Mouse (Mus musculus) limb, embryonic 10.5 days (tissue): ENCODE data around the gene Klhdc7a. TPM values are rescaled to one million over a fixed set of nuclear protein-coding genes. Genes with fewer than 3 reads are reported as not detected.
"Not testable (repeated sequence)": the region's sequence is repeated elsewhere in the genome, so short reads cannot be mapped to it uniquely, and the experiment has no call there.

Source experiments
- DNase-seq: peaks from one replicate; pipeline ENCODE4 v3.0.0-alpha.2; 2017; ENCODE audit warnings: low spot score
- H3K27ac ChIP-seq: fragments of 300-500 bp; sonication (generic); 2 replicates; pipeline ENCODE4 v1.5.1; 2016; ENCODE audit warnings: mild to moderate bottlenecking
- H3K27me3 ChIP-seq: fragments of 300-500 bp; sonication (generic); 2 replicates; pipeline ENCODE4 v1.6.1; 2016; ENCODE audit warnings: low read depth, mild to moderate bottlenecking; ENCODE audit not compliant: poor library complexity, severe bottlenecking
- H3K36me3 ChIP-seq: fragments of 300-500 bp; sonication (generic); 2 replicates; pipeline ENCODE4 v1.6.1; 2016; ENCODE audit warnings: mild to moderate bottlenecking, moderate library complexity
- H3K4me1 ChIP-seq: fragments of 300-500 bp; sonication (generic); 2 replicates; pipeline ENCODE4 v1.6.1; 2016
- H3K4me3 ChIP-seq: fragments of 300-500 bp; sonication (generic); 2 replicates; pipeline ENCODE4 v1.5.1; 2016; ENCODE audit warnings: mild to moderate bottlenecking, moderate library complexity
- H3K9me3 ChIP-seq: fragments of 300-500 bp; sonication (generic); replicated peaks from 2 replicates; pipeline ENCODE4 v1.6.1; 2016; ENCODE audit warnings: mild to moderate bottlenecking
- WGBS: fragments of 180-500 bp; shearing (Covaris S2); methylation state at CpG from one replicate; pipeline ENCODE4 v1.1.7; 2016; 5-methylcytosine and 5-hydroxymethylcytosine counted together
- polyA plus RNA-seq: library from polyadenylated mRNA; unstranded; fragments of >200 nt; fragmentation: Nextera tagmentation; extraction: Ambion mirVana; gene quantifications from 2 replicates; pipeline ENCODE4 v1.2.1, GENCODE M21; 2016

The Klhdc7a gene
- polyA plus RNA-seq, 1 experiment from 2014 or later = 0.11 TPM

DNA sequence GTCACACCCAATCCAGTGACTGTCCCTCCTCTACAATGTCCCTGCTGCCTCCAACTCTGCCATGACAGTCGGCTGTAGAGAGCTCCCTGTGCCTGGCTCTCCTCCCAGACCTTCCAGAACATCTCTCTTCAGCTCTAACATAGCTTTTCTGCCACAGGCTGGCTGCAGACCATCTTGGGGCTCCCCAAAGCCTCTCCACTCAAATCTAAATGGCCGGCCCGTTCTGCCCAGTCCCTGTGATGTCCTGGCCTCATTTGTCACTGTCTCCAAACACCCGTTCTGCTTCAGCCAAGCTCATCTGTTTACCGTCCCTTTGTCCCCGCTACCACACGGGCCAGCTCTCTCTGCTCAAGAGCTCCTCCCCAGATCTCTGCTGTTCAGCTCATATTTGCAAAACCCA lies 6.7 kb upstream of the Klhdc7a start:
- 21% methylated on average over 7 of the region's 7 CpGs for WGBS
- H3K27ac ChIP-seq = no peak overlapping the region
- no peaks in the 10 kb centered on the region for H3K9me3 ChIP-seq

DNA sequence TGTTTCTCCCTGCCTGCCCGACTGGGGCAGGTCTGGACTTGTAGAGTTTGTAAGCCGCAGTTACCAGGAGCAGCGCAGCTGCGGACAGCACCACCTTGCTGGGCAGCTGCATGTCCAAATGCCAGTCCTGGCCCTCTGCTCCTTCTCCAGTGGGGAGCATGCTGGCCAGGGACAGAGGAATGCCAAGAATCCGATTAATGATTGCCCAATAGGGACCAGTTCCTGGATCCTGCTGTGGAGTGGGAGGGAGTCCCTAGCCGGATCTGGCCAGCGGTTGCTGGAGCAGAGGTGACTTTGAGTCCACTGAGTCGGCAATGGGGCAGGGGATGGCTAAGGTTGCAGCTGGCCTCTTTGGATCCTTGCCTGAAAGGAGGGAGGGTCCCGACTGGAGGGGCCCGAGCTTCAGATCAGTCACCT lies 343 bp downstream of the Klhdc7a start:
- Histone ChIP-seq H3K9me3 (no peaks in the 10 kb centered on the region), H3K4me3 (no peak overlapping the region), H3K36me3 (no peaks in the 10 kb centered on the region), H3K27me3 (peaks cover 24% of the 10 kb centered on the region), H3K4me1 (peaks cover 20% of the 10 kb centered on the region), H3K27ac (peak overlapping the region; percentile 26; the same call in 1 of the 2 replicates)
- no peak for DNase-seq
- WGBS = 25% methylated on average over 10 of the region's 10 CpGs

More for the DNA sequence above, 6.7 kb upstream of the Klhdc7a start:
- H3K4me1 ChIP-seq = peaks cover 20% of the 10 kb centered on the region
- H3K36me3 ChIP-seq = no peaks in the 10 kb centered on the region
- no peak for DNase-seq
- H3K4me3 ChIP-seq = no peak overlapping the region
- H3K27me3 ChIP-seq = peaks cover 11% of the 10 kb centered on the region; the same call in 1 of the 2 replicates

DNA sequence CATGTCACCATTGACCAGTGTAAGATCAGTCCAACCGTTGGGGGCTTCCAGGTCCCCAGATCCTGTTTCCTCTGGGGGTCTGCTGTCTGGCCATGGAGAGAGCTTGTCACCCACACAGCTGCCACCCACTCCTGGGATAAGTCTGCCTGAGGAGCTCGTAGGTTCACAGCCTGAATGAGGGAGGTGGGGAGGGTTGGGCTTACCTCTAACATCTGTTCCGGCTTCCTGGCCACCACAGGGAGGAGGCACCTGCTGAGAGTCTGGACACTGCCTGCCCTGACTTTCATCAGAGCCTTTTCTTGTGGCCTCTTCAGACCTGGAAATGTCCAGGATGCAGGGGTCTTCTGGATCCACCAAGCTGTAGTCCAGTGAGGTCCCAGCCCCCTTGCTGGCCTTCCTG lies 845 bp downstream of the Klhdc7a start:
- Histone ChIP-seq H3K4me3 (no peak overlapping the region), H3K36me3 (no peaks in the 10 kb centered on the region), H3K9me3 (no peaks in the 10 kb centered on the region), H3K27me3 (peaks cover 24% of the 10 kb centered on the region), H3K4me1 (peaks cover 20% of the 10 kb centered on the region), H3K27ac (peak overlapping the region; percentile 26; the same call in 1 of the 2 replicates)
- no peak for DNase-seq
- 41% methylated on average over 3 of the region's 3 CpGs for WGBS

DNA sequence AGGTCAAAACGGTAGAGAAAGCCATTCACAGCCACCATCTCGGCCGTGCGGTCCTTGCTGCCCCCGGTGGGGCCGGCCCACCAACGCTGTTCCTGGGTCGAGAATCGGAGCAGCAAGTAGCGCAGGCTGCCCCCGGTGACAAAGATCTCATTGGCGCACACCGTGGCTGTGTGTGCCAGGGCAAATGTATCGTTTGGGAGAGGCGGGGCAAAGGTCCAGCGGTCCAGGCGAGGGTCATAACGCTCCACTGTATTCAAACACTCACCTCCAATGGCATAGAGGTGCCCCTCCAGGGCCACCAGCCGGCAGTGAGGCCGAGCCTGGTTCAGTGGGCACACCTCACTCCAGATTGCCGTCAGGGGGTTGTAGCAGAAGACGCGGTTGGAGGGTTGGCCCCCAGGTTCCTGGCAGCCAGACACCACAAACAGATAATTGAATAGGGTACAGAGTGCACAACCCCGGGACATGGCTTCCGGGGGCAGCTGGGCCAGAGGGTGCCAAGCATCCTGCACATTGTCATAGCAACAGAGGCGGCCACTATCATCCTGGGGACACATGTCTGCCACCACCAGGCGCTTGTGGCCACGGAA lies 2.1 kb downstream of the Klhdc7a start:
- peaks cover 20% of the 10 kb centered on the region for H3K4me1 ChIP-seq
- H3K27ac ChIP-seq = no peak overlapping the region
- peaks cover 24% of the 10 kb centered on the region for H3K27me3 ChIP-seq
- 89% methylated on average over 28 of the region's 28 CpGs for WGBS
- no peak overlapping the region for H3K4me3 ChIP-seq
- DNase-seq = no peak
- H3K36me3 ChIP-seq = no peaks in the 10 kb centered on the region
- no peaks in the 10 kb centered on the region for H3K9me3 ChIP-seq

DNA sequence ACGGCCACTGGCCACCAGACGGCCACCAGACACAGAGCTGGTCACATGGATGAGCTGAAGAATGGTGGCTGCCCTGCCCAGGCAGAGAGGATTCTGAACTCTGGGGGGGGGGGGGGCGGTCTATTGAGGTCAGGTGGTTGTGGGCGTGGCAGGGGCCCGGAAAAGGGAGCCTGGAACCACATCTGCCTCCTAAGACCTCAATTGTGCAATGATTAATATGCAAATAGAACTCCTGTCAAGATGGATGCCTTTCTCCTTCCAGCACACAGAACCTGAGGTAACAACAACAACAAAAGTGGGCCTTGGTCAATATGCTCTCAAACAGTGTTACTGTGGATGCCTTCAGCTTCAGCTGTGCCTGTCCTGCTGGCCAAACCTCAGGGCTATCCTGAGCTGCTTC lies 3.4 kb downstream of the Klhdc7a start:
- H3K27me3 ChIP-seq = peaks cover 24% of the 10 kb centered on the region
- no peaks in the 10 kb centered on the region for H3K9me3 ChIP-seq
- peaks cover 23% of the 10 kb centered on the region for H3K4me1 ChIP-seq
- no peaks in the 10 kb centered on the region for H3K36me3 ChIP-seq
- no peak for DNase-seq
- H3K4me3 ChIP-seq = no peak overlapping the region
- no peak overlapping the region for H3K27ac ChIP-seq
- 84% methylated on average over 5 of the region's 5 CpGs for WGBS

DNA sequence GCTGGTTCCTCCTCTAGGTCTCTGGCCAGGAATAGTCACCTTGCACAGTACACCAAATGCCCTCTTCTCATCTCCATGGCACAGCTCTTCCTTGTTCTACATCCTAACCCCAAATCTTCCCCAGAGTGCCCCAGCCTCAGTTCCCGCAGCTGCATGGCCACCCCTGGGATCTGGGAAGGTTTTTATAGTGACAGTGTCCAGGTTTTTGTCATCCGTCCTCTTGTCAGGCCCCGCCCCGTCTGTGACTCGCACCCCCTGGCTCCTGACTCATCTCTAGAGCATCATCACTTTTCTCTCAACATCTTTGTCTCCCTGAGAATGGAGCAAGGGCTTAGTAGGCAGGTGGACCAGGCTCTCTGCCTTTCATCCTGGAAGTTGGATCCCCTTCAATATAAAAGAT lies 3.9 kb downstream of the Klhdc7a start:
- Histone ChIP-seq H3K4me3 (no peak overlapping the region), H3K27ac (no peak overlapping the region), H3K9me3 (no peaks in the 10 kb centered on the region), H3K27me3 (peaks cover 24% of the 10 kb centered on the region), H3K4me1 (peaks cover 23% of the 10 kb centered on the region), H3K36me3 (no peaks in the 10 kb centered on the region)
- DNase-seq = no peak
- WGBS = 85% methylated on average over 5 of the region's 5 CpGs

DNA sequence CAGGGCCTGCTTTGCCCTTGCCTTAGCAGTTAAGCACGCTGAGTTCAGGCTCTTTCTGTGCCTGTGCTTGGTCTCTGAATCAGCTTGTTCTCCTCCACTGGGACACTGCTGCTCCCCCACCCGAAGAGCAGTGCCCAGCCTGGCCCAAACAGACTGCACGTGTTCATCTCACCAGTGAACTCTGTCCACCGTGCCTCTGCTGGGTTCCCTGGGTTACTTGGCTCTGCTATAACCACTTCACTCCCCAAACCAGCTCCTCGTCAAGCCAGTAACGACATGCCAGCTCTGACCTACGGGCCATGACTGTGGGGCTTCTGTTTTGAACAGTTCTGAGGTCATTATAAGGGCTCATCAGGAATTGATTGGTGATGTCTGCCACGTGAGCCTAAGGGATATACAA lies 4.8 kb downstream of the Klhdc7a start:
- no peak for DNase-seq
- H3K27me3 ChIP-seq = peaks cover 19% of the 10 kb centered on the region
- 61% methylated on average over 8 of the region's 8 CpGs for WGBS
- H3K27ac ChIP-seq = no peak overlapping the region
- no peaks in the 10 kb centered on the region for H3K9me3 ChIP-seq
- no peak overlapping the region for H3K4me3 ChIP-seq
- peaks cover 23% of the 10 kb centered on the region for H3K4me1 ChIP-seq
- no peaks in the 10 kb centered on the region for H3K36me3 ChIP-seq

DNA sequence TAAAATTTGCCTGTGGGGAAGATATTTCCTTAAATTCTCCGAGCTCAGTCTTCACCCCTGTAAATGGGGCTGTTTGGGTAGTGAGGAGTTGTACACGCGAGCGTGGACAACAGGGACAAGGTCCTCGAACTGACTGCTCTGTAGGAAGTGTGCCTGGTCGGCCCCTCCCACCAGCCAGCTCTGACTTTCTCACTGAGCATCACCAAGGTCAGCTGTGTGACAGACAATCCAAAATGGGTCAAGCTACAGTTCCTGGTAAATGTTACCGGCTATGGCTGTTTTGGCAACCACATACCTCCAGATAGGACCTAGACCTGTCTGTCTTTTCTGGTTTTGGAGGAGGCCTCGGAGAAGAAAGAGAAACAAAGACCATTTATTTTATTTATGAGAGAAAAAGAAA lies 6.0 kb downstream of the Klhdc7a start:
- 94% methylated on average over 8 of the region's 8 CpGs for WGBS
- H3K4me3 ChIP-seq = no peak overlapping the region
- H3K27me3 ChIP-seq = peaks cover 7% of the 10 kb centered on the region; the same call in 1 of the 2 replicates
- H3K4me1 ChIP-seq = peaks cover 12% of the 10 kb centered on the region; the same call in 1 of the 2 replicates
- no peak overlapping the region for H3K27ac ChIP-seq
- no peaks in the 10 kb centered on the region for H3K36me3 ChIP-seq
- no peaks in the 10 kb centered on the region for H3K9me3 ChIP-seq
- DNase-seq = no peak

DNA sequence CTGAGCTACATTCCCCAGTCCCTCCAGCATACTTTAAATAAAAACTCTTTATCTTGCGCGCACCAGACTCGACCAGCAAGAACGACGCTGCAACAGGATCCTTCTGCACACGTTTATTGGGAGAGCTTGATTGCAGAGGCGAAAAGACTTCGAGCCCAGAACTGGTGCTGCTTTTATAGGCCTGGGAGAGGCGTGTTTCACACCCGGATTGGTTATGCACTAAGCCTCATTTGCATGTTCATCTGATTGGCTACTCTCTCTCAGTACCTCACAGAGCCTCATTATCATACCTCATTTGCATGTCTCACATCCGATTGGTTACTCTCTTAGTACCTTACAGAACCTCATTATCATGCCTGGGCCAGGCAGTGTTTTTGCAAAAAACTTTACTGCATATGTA lies 6.5 kb downstream of the Klhdc7a start:
- WGBS = 96% methylated on average over 11 of the region's 11 CpGs
- H3K27me3 ChIP-seq = not testable (repeated sequence)

DNA sequence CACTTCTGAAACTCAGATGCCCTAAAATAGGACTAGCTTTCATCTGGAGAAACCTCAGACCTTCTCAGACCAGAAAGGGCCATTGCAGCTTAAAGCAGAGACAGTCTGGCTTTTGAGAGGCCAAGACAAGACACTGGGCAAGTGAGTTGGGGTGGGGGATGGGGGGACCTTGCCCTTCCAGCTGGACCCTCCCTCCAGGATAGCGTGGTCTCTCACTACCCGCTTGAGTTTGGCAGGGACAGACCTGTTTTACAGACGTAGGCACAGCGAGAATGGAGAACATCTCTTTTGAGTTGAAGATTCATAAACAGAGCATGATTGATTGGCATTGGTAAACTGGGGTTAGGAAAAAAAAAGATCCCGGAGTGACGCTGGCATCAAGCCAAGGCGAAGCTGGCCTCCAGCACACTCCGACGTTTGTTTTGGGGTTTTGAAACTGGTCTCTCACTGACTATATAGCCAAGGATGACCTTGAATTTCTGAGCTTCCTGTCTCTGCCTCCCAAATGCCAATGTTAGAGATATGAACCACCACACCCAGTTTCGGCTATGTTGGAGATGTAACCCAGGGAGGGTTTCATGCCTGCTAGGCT lies 7.0 kb downstream of the Klhdc7a start:
- Histone ChIP-seq H3K27me3 (no peaks in the 10 kb centered on the region), H3K27ac (no peak overlapping the region), H3K4me1 (0 out of 2 replicates have a peak, but pooled peaks cover 6% of the 10 kb centered on the region), H3K36me3 (no peaks in the 10 kb centered on the region), H3K9me3 (no peaks in the 10 kb centered on the region), H3K4me3 (no peak overlapping the region)
- DNase-seq = no peak
- 93% methylated on average over 10 of the region's 10 CpGs for WGBS

More for the DNA sequence above, 6.5 kb downstream of the Klhdc7a start:
- H3K4me3 ChIP-seq, H3K27ac ChIP-seq, H3K9me3 ChIP-seq, H3K36me3 ChIP-seq, DNase-seq, H3K4me1 ChIP-seq: not testable (repeated sequence)

DNA sequence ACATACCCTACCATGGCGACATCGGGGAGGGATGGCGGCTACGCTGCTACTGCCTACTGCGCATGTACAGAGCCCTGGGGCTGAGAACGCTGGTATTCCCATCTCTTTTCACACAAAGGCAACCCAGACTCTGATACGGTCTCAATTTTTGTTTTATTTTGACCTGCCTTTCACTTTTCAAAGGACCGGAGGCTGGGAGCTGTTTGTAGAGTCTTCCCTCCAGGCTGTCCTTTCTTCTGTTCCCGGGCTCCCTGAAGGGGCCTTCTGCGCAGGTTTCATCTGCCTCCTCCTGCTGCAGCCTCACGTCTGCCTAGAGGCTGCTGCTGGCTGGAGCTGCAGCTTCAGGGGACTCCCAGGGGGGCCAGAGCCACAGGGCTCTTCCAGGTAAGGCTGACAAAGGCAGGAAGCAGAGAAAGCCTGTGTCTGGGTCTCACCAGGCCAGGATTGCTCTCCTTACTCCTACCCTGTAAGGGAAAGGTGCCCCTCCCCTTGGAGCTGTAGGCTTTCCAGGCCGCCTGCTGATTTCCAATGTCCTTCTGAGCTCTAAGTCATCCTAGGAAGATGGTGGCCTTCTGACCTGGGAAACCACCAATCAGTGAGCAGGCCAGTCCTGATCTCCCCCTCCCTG lies 7.6 kb downstream of the Klhdc7a start:
- Histone ChIP-seq H3K9me3 (no peaks in the 10 kb centered on the region), H3K27me3 (no peaks in the 10 kb centered on the region), H3K4me3 (no peak overlapping the region), H3K4me1 (0 out of 2 replicates have a peak, but pooled peaks cover 6% of the 10 kb centered on the region), H3K27ac (no peak overlapping the region), H3K36me3 (no peaks in the 10 kb centered on the region)
- no peak for DNase-seq
- WGBS = 85% methylated on average over 12 of the region's 12 CpGs

DNA sequence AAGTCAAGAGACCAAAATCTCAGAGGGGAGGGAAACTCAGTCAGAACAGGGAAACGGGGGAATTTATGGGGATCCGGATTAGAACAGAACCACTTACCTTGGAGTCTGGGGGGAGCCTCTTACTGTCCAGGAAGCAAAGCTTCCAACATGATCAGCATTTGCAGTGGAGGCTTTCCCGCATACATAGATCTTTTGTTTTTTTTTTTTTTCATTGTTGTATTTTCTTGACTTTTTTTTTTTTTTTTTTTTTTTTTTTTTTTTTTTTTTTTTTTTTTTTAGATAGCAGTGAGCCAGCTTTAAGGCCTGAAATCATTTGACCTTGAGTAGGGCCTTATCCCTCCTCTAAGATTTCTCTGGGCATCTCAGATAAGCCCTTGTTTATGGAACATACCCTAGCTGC lies 8.6 kb downstream of the Klhdc7a start:
- 0 out of 2 replicates have a peak, but pooled peaks cover 3% of the 10 kb centered on the region for H3K4me1 ChIP-seq
- no peaks in the 10 kb centered on the region for H3K9me3 ChIP-seq
- H3K27me3 ChIP-seq = no peaks in the 10 kb centered on the region
- no peaks in the 10 kb centered on the region for H3K36me3 ChIP-seq
- 93% methylated on average over 3 of the region's 3 CpGs for WGBS
- H3K27ac ChIP-seq = no peak overlapping the region
- no peak overlapping the region for H3K4me3 ChIP-seq
- no peak for DNase-seq

DNA sequence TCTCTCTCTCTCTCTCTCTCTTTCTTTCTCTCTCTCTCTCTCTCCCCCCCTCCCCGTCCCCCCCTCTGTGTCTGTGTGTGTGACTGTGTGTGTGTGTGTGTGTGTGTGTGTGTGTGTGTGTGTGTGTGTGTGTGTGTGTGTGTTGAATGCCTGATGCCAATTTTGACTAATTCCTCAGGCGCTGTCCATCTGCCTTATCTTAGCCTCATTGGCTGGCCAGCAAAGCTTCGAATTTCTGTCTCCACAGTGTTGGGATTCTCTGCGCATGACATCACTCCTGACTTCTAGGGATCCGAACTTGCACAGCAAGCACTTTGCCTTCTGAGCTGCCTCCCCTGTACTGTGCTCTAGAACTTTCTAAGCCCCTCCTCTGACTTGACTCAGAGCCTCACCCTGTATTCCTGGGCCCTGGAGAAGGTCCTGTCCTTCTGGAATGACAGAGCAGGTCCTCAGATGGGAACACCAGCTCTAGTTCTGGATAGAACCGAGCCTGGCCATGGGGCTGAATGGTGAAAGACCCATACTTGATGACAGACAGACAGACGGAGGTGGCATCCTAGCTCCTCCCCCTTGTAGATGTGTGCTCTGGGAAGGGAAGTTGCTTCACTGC lies 16.8 kb downstream of the Klhdc7a start:
- Histone ChIP-seq H3K4me1 (peaks cover 19% of the 10 kb centered on the region), H3K4me3 (peak overlapping the region; percentile 42), H3K27me3 (no peaks in the 10 kb centered on the region), H3K9me3 (no peaks in the 10 kb centered on the region), H3K27ac (no peak overlapping the region), H3K36me3 (no peaks in the 10 kb centered on the region)
- 59% methylated on average over 6 of the region's 7 CpGs for WGBS
- DNase-seq = no peak
